ENCODE assay signal across 22 mouse cellular contexts in the genomic region with DNA sequence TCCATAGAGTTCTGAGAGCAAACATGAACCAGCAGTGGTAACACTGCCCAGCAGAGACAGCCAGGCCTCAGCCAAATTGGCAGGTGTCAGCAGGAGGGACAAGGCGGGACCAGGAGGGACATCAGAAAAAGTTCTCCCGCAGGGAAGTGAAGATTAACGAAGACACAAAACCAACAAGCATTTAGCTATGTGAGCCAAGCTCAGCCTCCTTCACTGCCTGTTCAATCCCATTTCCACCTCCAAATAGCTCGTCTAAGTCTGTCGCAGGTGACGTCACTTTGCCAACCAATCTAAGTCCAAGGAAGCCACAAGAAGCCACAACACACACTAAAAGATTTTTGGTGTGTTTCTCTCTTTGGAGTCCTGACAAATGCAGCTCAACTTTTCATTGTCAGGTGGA. TPM values are rescaled to one million over a fixed set of nuclear protein-coding genes. Genes with fewer than 3 reads are reported as not detected.
DNase-seq lines count a peak whose midpoint lies in the region; ATAC-seq and TF ChIP-seq lines count a peak whose summit lies in the region.
"Had no signal": no experiment of that assay in that cellular context is flagged by ENCODE, and none has a peak within 500 bp of the region (broad histone marks: within the 10 kb centered on the region; RNA-seq: fewer than 3 reads in every experiment).

No protein-coding gene starts in this region.

- H3K4me2 ChIP-seq in midbrain, embryonic 11.5 days = no peak overlapping the region
- H3K4me2 ChIP-seq in CH12.LX (ENCODE audit: insufficient read depth, low read depth, poor library complexity, severe bottlenecking) = no peak overlapping the region
- no peak overlapping the region for H3K4me2 ChIP-seq in stomach, postnatal 0 days (replicated peaks; ENCODE audit: low read depth)
- H3K4me2 ChIP-seq: embryonic facial prominence, embryonic 12.5 days; forebrain, embryonic 13.5 days; forebrain, embryonic 15.5 days had no signal

- in situ Hi-C loops in CH12.LX (cut with MboI; ENCODE audit: low pct_ligation_motif_present, low pct_unique_long_range_greater_than_20kb, low sequenced_read_pairs) = no loop called here

- peaks cover 10% of the 10 kb centered on the region for H3K79me2 ChIP-seq in CH12.LX (replicated peaks; ENCODE audit: control insufficient read depth, extremely low read depth, insufficient read depth, poor library complexity, severe bottlenecking)

- peak; percentile 62 for DNase-seq in midbrain, embryonic 11.5 days (ENCODE audit: low spot score, missing footprints)
- no peak for DNase-seq in midbrain, embryonic 10.5 days (ENCODE audit: low spot score)
- peak; percentile 29 for DNase-seq in CH12.LX (ENCODE audit: extremely low read depth)
- peak; percentile 26 for DNase-seq in MEL-GATA-1-ER (ENCODE audit: extremely low read depth, low read depth)
- DNase-seq in gastrocnemius, postnatal 10 days = no peak
- no peak for DNase-seq in stomach, postnatal 0 days (ENCODE audit: low spot score)
- DNase-seq: adrenal gland, adult 2 months; adrenal gland, postnatal 10 days; adrenal gland, postnatal 25 days; B cell, adult 2 months; cerebellum, adult 11 months; cerebellum, adult 18-20 months; cerebellum, adult 8-10 months; cerebellum, adult 9-11 months; cerebellum, postnatal 14 days; cerebellum, postnatal 36 days; forebrain, postnatal 0 days had no signal

- no peak for TF ChIP-seq CTCF in CH12.LX (conservative IDR thresholded peaks at IDR 0.05 in 1 of 2, IDR thresholded peaks at IDR 0.05 in 1 of 2; ENCODE audit: low read depth in 2 of 2, low read length in 2 of 2)
- TF ChIP-seq CTCF in stomach, postnatal 0 days (IDR thresholded peaks at IDR 0.05; ENCODE audit: low read depth) = no peak

- H3K27ac ChIP-seq in midbrain, embryonic 11.5 days (ENCODE audit: low read depth, low read length) = no peak overlapping the region
- no peak overlapping the region for H3K27ac ChIP-seq in midbrain, embryonic 10.5 days (replicated peaks)
- no peak overlapping the region for H3K27ac ChIP-seq in CH12.LX (ENCODE audit: insufficient read depth, low read depth)
- no peak overlapping the region for H3K27ac ChIP-seq in stomach, postnatal 0 days (replicated peaks)
- H3K27ac ChIP-seq: embryonic facial prominence, embryonic 10.5 days; embryonic facial prominence, embryonic 12.5 days; forebrain, embryonic 13.5 days; forebrain, embryonic 15.5 days had no signal

- H3K9me3 ChIP-seq in midbrain, embryonic 11.5 days (ENCODE audit: control insufficient read depth, low read length) = no peaks in the 10 kb centered on the region
- no peaks in the 10 kb centered on the region for H3K9me3 ChIP-seq in midbrain, embryonic 10.5 days (replicated peaks)
- H3K9me3 ChIP-seq in CH12.LX (replicated peaks; ENCODE audit: low read length) = peaks cover 10% of the 10 kb centered on the region
- H3K9me3 ChIP-seq in stomach, postnatal 0 days (ENCODE audit: control insufficient read depth, low read length) = no peaks in the 10 kb centered on the region
- H3K9me3 ChIP-seq: embryonic facial prominence, embryonic 12.5 days; forebrain, embryonic 13.5 days; forebrain, embryonic 15.5 days had no signal

- no peaks in the 10 kb centered on the region for H3K27me3 ChIP-seq in midbrain, embryonic 11.5 days (ENCODE audit: control insufficient read depth, insufficient read depth, low read length)
- no peaks in the 10 kb centered on the region for H3K27me3 ChIP-seq in midbrain, embryonic 10.5 days (ENCODE audit: low read depth, poor library complexity, severe bottlenecking)
- H3K27me3 ChIP-seq in CH12.LX (replicated peaks) = no peaks in the 10 kb centered on the region
- no peaks in the 10 kb centered on the region for H3K27me3 ChIP-seq in stomach, postnatal 0 days (ENCODE audit: control insufficient read depth, insufficient read depth, low read length)
- H3K27me3 ChIP-seq: embryonic facial prominence, embryonic 12.5 days; forebrain, embryonic 13.5 days; forebrain, embryonic 15.5 days had no signal

- no peak for ATAC-seq in midbrain, embryonic 11.5 days (ENCODE audit: low FRiP score)
- ATAC-seq in stomach, postnatal 0 days (ENCODE audit: low FRiP score, low TSS enrichment) = no peak
- ATAC-seq: CD4-positive, CD25-positive, alpha-beta regulatory T cell, adult 4 months; forebrain, embryonic 13.5 days; forebrain, embryonic 15.5 days; forebrain, postnatal 0 days had no signal

- H3K36me3 ChIP-seq in midbrain, embryonic 11.5 days (ENCODE audit: control insufficient read depth, insufficient read depth, low read length) = no peaks in the 10 kb centered on the region
- H3K36me3 ChIP-seq in midbrain, embryonic 10.5 days = no peaks in the 10 kb centered on the region
- peaks cover 20 to 34% of the 10 kb centered on the region in 2 experiments for H3K36me3 ChIP-seq in CH12.LX (replicated peaks in 1 of 2; ENCODE audit: control insufficient read depth in 1 of 2, insufficient read depth in 1 of 2, low read length in 1 of 2)
- H3K36me3 ChIP-seq in stomach, postnatal 0 days (ENCODE audit: control insufficient read depth, insufficient read depth, low read length) = no peaks in the 10 kb centered on the region
- H3K36me3 ChIP-seq: embryonic facial prominence, embryonic 10.5 days; embryonic facial prominence, embryonic 12.5 days; forebrain, embryonic 15.5 days had no signal

- no peak for TF ChIP-seq RAD21 in CH12.LX (IDR thresholded peaks at IDR 0.05; ENCODE audit: low read depth, low read length)

- TF ChIP-seq EP300 in CH12.LX (IDR thresholded peaks at IDR 0.05; ENCODE audit: low read length) = no peak
- no peak for TF ChIP-seq EP300 in stomach, postnatal 0 days (optimal IDR thresholded peaks at IDR 0.05)

- no peaks in the 10 kb centered on the region for H3K4me1 ChIP-seq in midbrain, embryonic 11.5 days (ENCODE audit: control insufficient read depth, insufficient read depth, low read length)
- H3K4me1 ChIP-seq in midbrain, embryonic 10.5 days = no peaks in the 10 kb centered on the region
- no peaks in the 10 kb centered on the region for H3K4me1 ChIP-seq in CH12.LX (ENCODE audit: control insufficient read depth in 1 of 2, insufficient read depth in 2 of 2)
- H3K4me1 ChIP-seq in stomach, postnatal 0 days (replicated peaks; ENCODE audit: control insufficient read depth, insufficient read depth) = no peaks in the 10 kb centered on the region
- H3K4me1 ChIP-seq: embryonic facial prominence, embryonic 10.5 days; embryonic facial prominence, embryonic 12.5 days; forebrain, embryonic 13.5 days; forebrain, embryonic 15.5 days had no signal

- H3K4me3 ChIP-seq in midbrain, embryonic 11.5 days (ENCODE audit: low read depth, low read length) = no peak overlapping the region
- no peak overlapping the region for H3K4me3 ChIP-seq in midbrain, embryonic 10.5 days
- H3K4me3 ChIP-seq in CH12.LX (replicated peaks in 1 of 3; ENCODE audit: low read depth in 2 of 3, low read length in 2 of 3, poor library complexity in 1 of 3) = no peak overlapping the region
- H3K4me3 ChIP-seq in stomach, postnatal 0 days (ENCODE audit: low read depth, low read length) = no peak overlapping the region
- H3K4me3 ChIP-seq: embryonic facial prominence, embryonic 10.5 days; embryonic facial prominence, embryonic 12.5 days; forebrain, embryonic 13.5 days; forebrain, embryonic 15.5 days had no signal

- 0 out of 2 replicates have a peak, but pooled peaks have one; percentile 23 for TF ChIP-seq POLR2A in CH12.LX (IDR thresholded peaks at IDR 0.05; ENCODE audit: low read depth, low read length)

- WGBS in midbrain, embryonic 11.5 days = 84% methylated on average over 6 of the region's 6 CpGs
- WGBS in midbrain, embryonic 10.5 days = 86% methylated on average over 6 of the region's 6 CpGs
- WGBS in stomach, postnatal 0 days = 77% methylated on average over 6 of the region's 6 CpGs

- dilution Hi-C loops in CH12.LX (cut with MboI; ENCODE audit: extremely low pct_ligation_motif_present, extremely low pct_unique_long_range_greater_than_20kb, low sequenced_read_pairs) = no loop called here

- no peak overlapping the region for H3K9ac ChIP-seq in midbrain, embryonic 11.5 days (ENCODE audit: low read length)
- no peak overlapping the region for H3K9ac ChIP-seq in CH12.LX (ENCODE audit: insufficient read depth, low read depth)
- H3K9ac ChIP-seq in stomach, postnatal 0 days (ENCODE audit: low read length) = no peak overlapping the region
- H3K9ac ChIP-seq: embryonic facial prominence, embryonic 12.5 days; forebrain, embryonic 13.5 days; forebrain, embryonic 15.5 days; forebrain, postnatal 0 days had no signal

TF ChIP-seq in CH12.LX, 34 proteins besides CTCF, POLR2A, EP300 and RAD21 (continues in another document):
- TF ChIP-seq SMC3 (IDR thresholded peaks at IDR 0.05; ENCODE audit: low read depth, low read length) = no peak
- no peak for TF ChIP-seq NELFE (IDR thresholded peaks at IDR 0.05; ENCODE audit: low read depth, low read length)
- no peak for TF ChIP-seq ETS1 (conservative IDR thresholded peaks at IDR 0.05; ENCODE audit: low read depth, low read length)
- TF ChIP-seq ZNF384 (IDR thresholded peaks at IDR 0.05; ENCODE audit: low read depth, low read length) = no peak
- no peak for TF ChIP-seq KAT2A (IDR thresholded peaks at IDR 0.05; ENCODE audit: insufficient replicate concordance, low read length)

RNA-seq across cellular contexts. Expression of a gene that starts 6.7 kb away (rescaled TPM):
- polyA plus RNA-seq in midbrain, embryonic 11.5 days (2014; fragmentation: Nextera tagmentation; extraction: Ambion mirVana) = 0.62 and 0.71 TPM in 2 replicates
- polyA plus RNA-seq in midbrain, embryonic 10.5 days (2016; fragmentation: Nextera tagmentation; extraction: Ambion mirVana) = 0.54 and 1.1 TPM in 2 replicates
- total RNA-seq in CH12.LX (2012; rRNA removed) (0.63 and 0.98 TPM in 2 replicates), CH12.LX (2014; rRNA removed) (0.41 and 0.44 TPM in 2 replicates)
- polyA plus RNA-seq in CH12.LX (2012; ENCODE audit: insufficient read length, low read depth) = 1.1 and 1.4 TPM in 2 replicates
- 1 to 10 TPM; 4.2 to 4.4 TPM for total RNA-seq in gastrocnemius, postnatal 10 days (2021)
- 7.7 and 8.2 TPM in 2 replicates for polyA plus RNA-seq in stomach, postnatal 0 days (2015; fragmentation: Nextera tagmentation; extraction: Ambion mirVana)

RNA-seq across cellular contexts. Expression of a gene that starts 9.8 kb away (rescaled TPM):
- polyA plus RNA-seq in midbrain, embryonic 11.5 days (2014; fragmentation: Nextera tagmentation; extraction: Ambion mirVana) = 10.4 and 11.4 TPM in 2 replicates
- polyA plus RNA-seq in midbrain, embryonic 10.5 days (2016; fragmentation: Nextera tagmentation; extraction: Ambion mirVana) = 18.1 TPM in 2 replicates
- 24.9 and 25.5 TPM in 2 replicates for total RNA-seq in CH12.LX (2012; rRNA removed)
- 19.3 and 20.0 TPM in 2 replicates for total RNA-seq in CH12.LX (2014; rRNA removed)
- polyA plus RNA-seq in CH12.LX (2012; ENCODE audit: insufficient read length, low read depth) = 19.6 and 24.0 TPM in 2 replicates
- total RNA-seq in gastrocnemius, postnatal 10 days (2021) = 1 to 10 TPM; 7.2 to 8.8 TPM
- polyA plus RNA-seq in stomach, postnatal 0 days (2015; fragmentation: Nextera tagmentation; extraction: Ambion mirVana) = 19.0 and 21.0 TPM in 2 replicates

RNA-seq across cellular contexts. Expression of a gene that starts 13.6 kb away (rescaled TPM):
- polyA plus RNA-seq in midbrain, embryonic 11.5 days (2014; fragmentation: Nextera tagmentation; extraction: Ambion mirVana) = 89.3 and 95.5 TPM in 2 replicates
- 123 and 132 TPM in 2 replicates for polyA plus RNA-seq in midbrain, embryonic 10.5 days (2016; fragmentation: Nextera tagmentation; extraction: Ambion mirVana)
- total RNA-seq in CH12.LX (2012; rRNA removed) = 63.2 and 78.0 TPM in 2 replicates
- total RNA-seq in CH12.LX (2014; rRNA removed) = 33.5 and 37.2 TPM in 2 replicates
- 130 and 166 TPM in 2 replicates for polyA plus RNA-seq in CH12.LX (2012; ENCODE audit: insufficient read length, low read depth)
- total RNA-seq in gastrocnemius, postnatal 10 days (2021) = 10 to 100 TPM; 53.8 to 64.3 TPM
- polyA plus RNA-seq in stomach, postnatal 0 days (2015; fragmentation: Nextera tagmentation; extraction: Ambion mirVana) = 77.1 and 78.9 TPM in 2 replicates

Comparison
In these comparisons a context has a peak if more than half of its experiments do, and no peak if none do; other contexts are left out.
1. DNase-seq: peak in midbrain, embryonic 11.5 days (single experiment), CH12.LX (single experiment) and MEL-GATA-1-ER (single experiment); none in midbrain, embryonic 10.5 days (single experiment), gastrocnemius, postnatal 10 days (single experiment) and stomach, postnatal 0 days (single experiment).